Mouse (Mus musculus): ENCODE data around the gene Cdc40.

- TF ChIP-seq CTCF (IDR thresholded peaks at IDR 0.05; ENCODE audit: control insufficient read depth, insufficient read depth, insufficient replicate concordance, low read depth, low read length) (no peak), POLR2A (IDR thresholded peaks at IDR 0.05; ENCODE audit: control insufficient read depth, low read depth, low read length) (no peak)
Measured at GRCm38 (mm10) chr10:40915240-40915639, 32.1 kb upstream of the Cdc40 start.
